In genomic region chr16:46212504-46212903, GRCm38 (mm10) we compare ENCODE assay signal across 19 mouse cellular contexts. TPM values are rescaled to one million over a fixed set of nuclear protein-coding genes. Genes with fewer than 3 reads are reported as not detected.
DNase-seq lines count a peak whose midpoint lies in the region; ATAC-seq and TF ChIP-seq lines count a peak whose summit lies in the region.
"Had no signal": no experiment of that assay in that cellular context is flagged by ENCODE, and none has a peak within 500 bp of the region (broad histone marks: within the 10 kb centered on the region; RNA-seq: fewer than 3 reads in every experiment).

No protein-coding gene starts in this region.

- no peak for TF ChIP-seq EP300 in MEL (IDR thresholded peaks at IDR 0.05; ENCODE audit: low read depth in 1 of 2, low read length in 2 of 2)

- H3K27me3 ChIP-seq in MEL (ENCODE audit: control insufficient read depth in 1 of 2, insufficient read depth in 2 of 2, low read length in 2 of 2) = no peaks in the 10 kb centered on the region
- no peaks in the 10 kb centered on the region for H3K27me3 ChIP-seq in midbrain, embryonic 16.5 days (ENCODE audit: control insufficient read depth, insufficient read depth, low read depth, low read length)
- H3K27me3 ChIP-seq: embryonic facial prominence, embryonic 12.5 days; forebrain, embryonic 13.5 days; hindbrain, embryonic 15.5 days had no signal

- TF ChIP-seq RAD21 in MEL (IDR thresholded peaks at IDR 0.05; ENCODE audit: low read depth, low read length) = no peak

- intact Hi-C loops in heart, postnatal 25 days (cut with DNase I) = no loop called here
- intact Hi-C loops in gastrocnemius, adult 2 months (cut with DNase I) = no loop called here

- H3K4me1 ChIP-seq in MEL (ENCODE audit: control insufficient read depth in 1 of 2, insufficient read depth in 2 of 2, low read length in 2 of 2) = no peaks in the 10 kb centered on the region
- H3K4me1 ChIP-seq in midbrain, embryonic 16.5 days (ENCODE audit: control insufficient read depth, insufficient read depth, low read length) = no peaks in the 10 kb centered on the region
- H3K4me1 ChIP-seq: embryonic facial prominence, embryonic 12.5 days; forebrain, embryonic 13.5 days; hindbrain, embryonic 15.5 days had no signal

- H3K79me2 ChIP-seq in MEL (ENCODE audit: control insufficient read depth, insufficient read depth, low read length, poor library complexity) = no peaks in the 10 kb centered on the region

- no peaks in the 10 kb centered on the region for H3K9me3 ChIP-seq in MEL (replicated peaks; ENCODE audit: insufficient read depth, low read length)
- H3K9me3 ChIP-seq in midbrain, embryonic 16.5 days (replicated peaks; ENCODE audit: control insufficient read depth, low read length, poor library complexity, severe bottlenecking) = no peaks in the 10 kb centered on the region
- H3K9me3 ChIP-seq: embryonic facial prominence, embryonic 12.5 days; forebrain, embryonic 13.5 days; hindbrain, embryonic 15.5 days had no signal

- 66% methylated on average over 4 of the region's 4 CpGs for WGBS in midbrain, embryonic 16.5 days

- H3K4me2 ChIP-seq in midbrain, embryonic 16.5 days (ENCODE audit: low read length) = no peak overlapping the region
- H3K4me2 ChIP-seq: embryonic facial prominence, embryonic 12.5 days; forebrain, embryonic 13.5 days; hindbrain, embryonic 15.5 days had no signal

- no peak for TF ChIP-seq POLR2A in MEL (IDR thresholded peaks at IDR 0.05; ENCODE audit: control insufficient read depth in 1 of 2, insufficient read depth in 1 of 2, low read depth in 1 of 2, low read length in 2 of 2, poor library complexity in 1 of 2)

- ATAC-seq in midbrain, embryonic 16.5 days = no peak
- ATAC-seq: forebrain, embryonic 13.5 days; intestine, embryonic 16.5 days had no signal

- no peak overlapping the region for H3K9ac ChIP-seq in MEL (ENCODE audit: control insufficient read depth, low read depth, low read length, poor library complexity, severe bottlenecking)
- H3K9ac ChIP-seq in midbrain, embryonic 16.5 days (ENCODE audit: low read depth, low read length) = no peak overlapping the region
- H3K9ac ChIP-seq: embryonic facial prominence, embryonic 12.5 days; forebrain, embryonic 13.5 days; forebrain, postnatal 0 days; hindbrain, embryonic 15.5 days had no signal

- no peak for TF ChIP-seq CTCF in MEL (IDR thresholded peaks at IDR 0.05 in 2 of 3, conservative IDR thresholded peaks at IDR 0.05 in 1 of 3; ENCODE audit: control insufficient read depth in 1 of 3, insufficient read depth in 1 of 3, low read depth in 2 of 3, low read length in 3 of 3, poor library complexity in 1 of 3, severe bottlenecking in 1 of 3)
- TF ChIP-seq CTCF in gastrocnemius, adult 2 months (IDR thresholded peaks at IDR 0.05) = no peak

- no peak overlapping the region for H3K27ac ChIP-seq in MEL (ENCODE audit: control insufficient read depth, low read depth, low read length)
- peak overlapping the region; percentile 63 for H3K27ac ChIP-seq in gastrocnemius, adult 2 months
- H3K27ac ChIP-seq in midbrain, embryonic 16.5 days (ENCODE audit: low read length) = no peak overlapping the region
- H3K27ac ChIP-seq: embryonic facial prominence, embryonic 12.5 days; forebrain, embryonic 13.5 days; hindbrain, embryonic 15.5 days had no signal

- peak; percentile 92 for DNase-seq in heart, adult 11 months
- no peak for DNase-seq in heart, postnatal 25 days (ENCODE audit: low spot score)
- no peak for DNase-seq in MEL (ENCODE audit: low read depth, low spot score)
- peak; percentile 26 for DNase-seq in gastrocnemius, adult 2 months
- DNase-seq in skeletal muscle tissue, adult 2 months (ENCODE audit: low read depth, low spot score) = peak; percentile 72
- no peak for DNase-seq in right cerebral cortex, adult 18-20 months
- DNase-seq: adrenal gland, adult 8-10 months; adrenal gland, postnatal 36 days; cerebellum, adult 11 months; cerebellum, adult 8-10 months; cerebellum, postnatal 14 days; embryo, embryonic 11 days; kidney, adult 2 months had no signal

- H3K36me3 ChIP-seq in MEL (ENCODE audit: control insufficient read depth in 1 of 2, insufficient read depth in 2 of 2, low read length in 2 of 2) = peaks cover 0 to 2% of the 10 kb centered on the region in 2 experiments; a peak in 1 of 4 replicates
- no peaks in the 10 kb centered on the region for H3K36me3 ChIP-seq in midbrain, embryonic 16.5 days (ENCODE audit: control insufficient read depth, insufficient read depth, low read length)
- H3K36me3 ChIP-seq: embryonic facial prominence, embryonic 12.5 days; hindbrain, embryonic 15.5 days had no signal

- peak overlapping the region; percentile 5 to 23; a peak in 2 of 4 replicates for H3K4me3 ChIP-seq in MEL (ENCODE audit: control insufficient read depth in 1 of 2, insufficient read depth in 1 of 2, low read depth in 2 of 2, low read length in 2 of 2)
- peak overlapping the region; percentile 63 for H3K4me3 ChIP-seq in gastrocnemius, adult 2 months
- H3K4me3 ChIP-seq in midbrain, embryonic 16.5 days (ENCODE audit: low read depth, low read length) = no peak overlapping the region
- H3K4me3 ChIP-seq: embryonic facial prominence, embryonic 12.5 days; forebrain, embryonic 13.5 days; hindbrain, embryonic 15.5 days had no signal

TF ChIP-seq in MEL, 35 proteins besides CTCF, POLR2A, EP300 and RAD21:
- no peak for TF ChIP-seq ZC3H11A (IDR thresholded peaks at IDR 0.05; ENCODE audit: low read depth, low read length)
- TF ChIP-seq E2F4 (IDR thresholded peaks at IDR 0.05; ENCODE audit: borderline replicate concordance, low read depth, low read length) = no peak
- no peak for TF ChIP-seq ZKSCAN1 (IDR thresholded peaks at IDR 0.05; ENCODE audit: low read depth, low read length)
- no peak for TF ChIP-seq JUND (IDR thresholded peaks at IDR 0.05; ENCODE audit: low read depth, low read length)
- TF ChIP-seq ETS1 (IDR thresholded peaks at IDR 0.05; ENCODE audit: low read depth, low read length) = no peak
- TF ChIP-seq POLR2AphosphoS5 (IDR thresholded peaks at IDR 0.05; ENCODE audit: borderline replicate concordance, low read depth, low read length) = no peak
- TF ChIP-seq BHLHE40 (IDR thresholded peaks at IDR 0.05; ENCODE audit: borderline replicate concordance, low read depth, low read length) = no peak
- TF ChIP-seq MAZ (IDR thresholded peaks at IDR 0.05; ENCODE audit: low read depth, low read length) = no peak

RNA-seq across cellular contexts. Expression of gene Gm4737, which starts 57.6 kb away (rescaled TPM):
- total RNA-seq in heart, postnatal 25 days (2021) = 10 to 100 TPM; 12.4 to 12.7 TPM
- 22.3 and 27.6 TPM in 2 replicates for total RNA-seq in MEL (2012; rRNA removed)
- 100 to 1,000 TPM; 103 to 124 TPM for polyA plus RNA-seq in MEL (2012; ENCODE audit: insufficient read depth in 1 of 2, insufficient read length in 2 of 2, low read depth in 1 of 2, low replicate concordance in 2 of 2, missing spikeins in 1 of 2)
- 10 to 100 TPM; 15.3 to 18.4 TPM for total RNA-seq in gastrocnemius, adult 2 months (2021)
- polyA plus RNA-seq in midbrain, embryonic 16.5 days (2015; fragmentation: Nextera tagmentation; extraction: Ambion mirVana) = 1.1 and 1.8 TPM in 2 replicates

Comparison
In these comparisons a context has a peak if more than half of its experiments do, and no peak if none do; other contexts are left out.
1. DNase-seq: peak in heart, adult 11 months (single experiment), gastrocnemius, adult 2 months (single experiment) and skeletal muscle tissue, adult 2 months (single experiment); none in heart, postnatal 25 days (single experiment), MEL (single experiment) and right cerebral cortex, adult 18-20 months (single experiment).